7 mouse cellular contexts compared by ENCODE assay signal in the genomic region with DNA sequence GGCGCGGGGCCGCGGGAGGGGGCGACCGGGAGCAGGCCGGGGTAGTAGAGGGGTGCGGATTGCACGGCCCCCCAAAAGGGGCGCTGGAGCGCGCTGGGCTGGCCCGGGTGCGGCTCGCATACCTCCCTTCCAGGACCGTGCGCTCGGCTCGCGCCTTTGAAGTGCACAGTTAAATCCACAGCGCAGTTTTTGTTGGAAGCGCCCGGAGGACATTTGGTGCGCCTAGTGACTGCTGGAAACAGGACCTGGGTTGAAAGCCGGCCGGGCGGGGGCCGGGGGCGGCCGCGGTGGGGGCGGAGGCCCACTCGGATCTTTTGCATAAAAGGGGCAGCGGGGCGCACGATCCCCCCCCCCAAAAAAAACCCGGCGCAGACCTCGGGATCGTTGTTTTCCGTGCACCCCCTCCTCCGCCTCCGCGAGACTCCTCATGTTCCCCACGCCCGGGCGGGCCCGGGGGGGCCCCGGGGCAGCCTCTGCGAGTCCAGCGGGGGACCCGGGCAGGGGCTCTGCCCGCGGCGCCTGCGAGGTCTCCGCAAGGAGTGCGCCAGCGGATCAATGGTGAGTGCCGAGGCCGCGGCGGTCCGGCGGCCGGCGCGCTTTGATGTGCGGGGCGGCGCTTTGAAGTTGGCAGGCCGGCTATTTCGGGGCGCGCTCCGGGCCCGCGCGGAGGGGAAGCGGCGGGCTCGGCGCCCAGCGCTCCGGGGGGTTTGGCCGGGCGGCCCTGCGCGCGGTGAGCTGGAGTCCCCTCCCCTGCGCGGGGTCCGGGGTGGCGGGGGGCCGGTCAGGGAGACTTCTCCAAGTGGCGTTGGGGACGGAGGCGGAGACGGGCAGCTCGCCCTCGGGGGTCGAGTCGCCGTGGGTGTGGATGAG. TPM values are rescaled to one million over a fixed set of nuclear protein-coding genes. Genes with fewer than 3 reads are reported as not detected.
DNase-seq lines count a peak whose midpoint lies in the region; ATAC-seq lines count a peak whose summit lies in the region.

No protein-coding gene starts in this region.

- ATAC-seq in embryonic facial prominence, embryonic 13.5 days (ENCODE audit: insufficient number of reproducible peaks, insufficient read depth, low FRiP score, low TSS enrichment, low read depth), result peak; percentile 86
- ATAC-seq in limb, embryonic 13.5 days (ENCODE audit: low FRiP score, low read depth), result peak; percentile 87
- peak; percentile 88 for ATAC-seq in midbrain, embryonic 13.5 days

- H3K9ac ChIP-seq in embryonic facial prominence, embryonic 13.5 days, result peak overlapping the region; percentile 97
- peak overlapping the region; percentile 97 for H3K9ac ChIP-seq in limb, embryonic 13.5 days
- H3K9ac ChIP-seq in midbrain, embryonic 13.5 days (replicated peaks), result peak overlapping the region; percentile 97

- under 1% methylated on average over 99 of the region's 104 CpGs for WGBS in embryonic facial prominence, embryonic 13.5 days
- WGBS in limb, embryonic 13.5 days, result under 1% methylated on average over 90 of the region's 104 CpGs
- WGBS in midbrain, embryonic 13.5 days, result under 1% methylated on average over 77 of the region's 104 CpGs

- peak overlapping the region; percentile 100 for H3K27ac ChIP-seq in embryonic facial prominence, embryonic 13.5 days
- H3K27ac ChIP-seq in limb, embryonic 13.5 days, result peak overlapping the region; percentile 100
- peak overlapping the region; percentile 100 for H3K27ac ChIP-seq in midbrain, embryonic 13.5 days

- peak overlapping the region; percentile 91 for H3K4me3 ChIP-seq in embryonic facial prominence, embryonic 13.5 days
- H3K4me3 ChIP-seq in limb, embryonic 13.5 days, result peak overlapping the region; percentile 85
- H3K4me3 ChIP-seq in midbrain, embryonic 13.5 days (replicated peaks), result peak overlapping the region; percentile 97

- H3K27me3 ChIP-seq in embryonic facial prominence, embryonic 13.5 days, result no peaks in the 10 kb centered on the region
- H3K27me3 ChIP-seq in limb, embryonic 13.5 days, result no peaks in the 10 kb centered on the region
- H3K27me3 ChIP-seq in midbrain, embryonic 13.5 days, result 0 out of 2 replicates have a peak, but pooled peaks cover 4% of the 10 kb centered on the region

- H3K9me3 ChIP-seq in embryonic facial prominence, embryonic 13.5 days, result peaks cover 6% of the 10 kb centered on the region; the same call in 1 of the 2 replicates
- no peaks in the 10 kb centered on the region for H3K9me3 ChIP-seq in limb, embryonic 13.5 days
- no peaks in the 10 kb centered on the region for H3K9me3 ChIP-seq in midbrain, embryonic 13.5 days

- peak; percentile 94 for DNase-seq in brain, adult 2 months (ENCODE audit: low read depth, low spot score)
- DNase-seq in heart, adult 9 months (ENCODE audit: low spot score in 2 of 2), result peak; percentile 82 to 84
- DNase-seq in kidney, adult 8-10 months, result peak; percentile 70 to 77
- peak; percentile 13 for DNase-seq in spleen, adult 12 weeks (ENCODE audit: low spot score)

- H3K4me2 ChIP-seq in embryonic facial prominence, embryonic 13.5 days, result peak overlapping the region; percentile 90
- H3K4me2 ChIP-seq in limb, embryonic 13.5 days (replicated peaks), result peak overlapping the region; percentile 88
- peak overlapping the region; percentile 89 for H3K4me2 ChIP-seq in midbrain, embryonic 13.5 days (replicated peaks)

- peaks cover 5% of the 10 kb centered on the region; the same call in 1 of the 2 replicates for H3K36me3 ChIP-seq in embryonic facial prominence, embryonic 13.5 days
- H3K36me3 ChIP-seq in limb, embryonic 13.5 days, result peaks cover 11% of the 10 kb centered on the region
- no peaks in the 10 kb centered on the region for H3K36me3 ChIP-seq in midbrain, embryonic 13.5 days

- peaks cover 42% of the 10 kb centered on the region for H3K4me1 ChIP-seq in embryonic facial prominence, embryonic 13.5 days
- peaks cover 55% of the 10 kb centered on the region for H3K4me1 ChIP-seq in limb, embryonic 13.5 days
- peaks cover 67% of the 10 kb centered on the region for H3K4me1 ChIP-seq in midbrain, embryonic 13.5 days (replicated peaks)

RNA-seq across cellular contexts. Expression of a gene that starts 0.7 kb away (rescaled TPM):
- polyA plus RNA-seq in embryonic facial prominence, embryonic 13.5 days (2015; fragmentation: Nextera tagmentation; extraction: Ambion mirVana), result 17.4 and 25.1 TPM in 2 replicates
- 18.1 and 19.7 TPM in 2 replicates for polyA plus RNA-seq in limb, embryonic 13.5 days (2015; fragmentation: Nextera tagmentation; extraction: Ambion mirVana)
- polyA plus RNA-seq in midbrain, embryonic 13.5 days (2015; fragmentation: Nextera tagmentation; extraction: Ambion mirVana), result 15.4 and 17.2 TPM in 2 replicates

Comparison
In these comparisons a context has a peak if more than half of its experiments do, and no peak if none do; other contexts are left out.
1. Peak in every context shown above with its lines: DNase-seq, ATAC-seq, H3K4me3 ChIP-seq and H3K27ac ChIP-seq.
2. DNase-seq: peak in every context shown above with its lines; median percentile 94 in brain, adult 2 months; 83 in heart, adult 9 months; 74 in kidney, adult 8-10 months; 13 in spleen, adult 12 weeks.